Comparison of ENCODE assay signal across 8 mouse cellular contexts in the genomic region with DNA sequence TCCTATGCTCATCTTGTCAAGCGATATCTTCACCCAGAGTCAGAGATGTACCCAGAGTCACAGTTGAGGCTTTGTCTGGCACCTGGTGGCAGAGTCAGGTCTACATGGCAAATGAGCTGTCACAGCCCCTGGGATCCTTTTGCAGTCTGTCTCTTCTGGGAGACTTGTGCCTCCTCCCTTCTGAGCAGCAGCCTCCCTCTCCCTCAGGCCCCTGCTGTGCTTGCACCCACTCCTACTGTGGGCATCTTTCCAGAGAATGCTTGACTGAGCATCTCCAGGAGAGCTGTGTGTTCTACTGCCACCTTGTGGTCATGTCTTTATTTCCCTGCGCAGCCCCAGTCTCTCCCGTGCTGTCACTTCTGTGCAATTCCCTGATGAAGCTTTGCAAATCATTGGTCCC.
DNase-seq lines count a peak whose midpoint lies in the region; ATAC-seq and TF ChIP-seq lines count a peak whose summit lies in the region.

No protein-coding gene starts in this region.

- H3K27me3 ChIP-seq in Patski: peaks cover 4% of the 10 kb centered on the region
- peaks cover 2% of the 10 kb centered on the region; the same call in 1 of the 2 replicates for H3K27me3 ChIP-seq in heart, embryonic 11.5 days (ENCODE audit: control insufficient read depth, insufficient read depth, low read length)
- no peaks in the 10 kb centered on the region for H3K27me3 ChIP-seq in kidney, embryonic 15.5 days
- H3K27me3 ChIP-seq in limb, embryonic 14.5 days (ENCODE audit: control insufficient read depth, insufficient read depth, low read length): no peaks in the 10 kb centered on the region
- no peaks in the 10 kb centered on the region for H3K27me3 ChIP-seq in neural tube, embryonic 12.5 days (replicated peaks)

- H3K4me2 ChIP-seq in heart, embryonic 11.5 days: no peak overlapping the region
- H3K4me2 ChIP-seq in kidney, embryonic 15.5 days: no peak overlapping the region
- no peak overlapping the region for H3K4me2 ChIP-seq in limb, embryonic 14.5 days (replicated peaks; ENCODE audit: low read depth, low read length, severe bottlenecking)
- H3K4me2 ChIP-seq in neural tube, embryonic 12.5 days (replicated peaks): no peak overlapping the region

- POLR2A ChIA-PET in Patski (lab: Charles Lee): no interaction called here

- 8% methylated on average over 3 of the region's 3 CpGs for WGBS in heart, embryonic 11.5 days (ENCODE audit: insufficient replicate concordance)
- WGBS in kidney, embryonic 15.5 days: 23% methylated on average over 3 of the region's 3 CpGs
- 12% methylated on average over 3 of the region's 3 CpGs for WGBS in limb, embryonic 14.5 days
- WGBS in neural tube, embryonic 12.5 days: 28% methylated on average over 3 of the region's 3 CpGs

- CTCF ChIA-PET in Patski (lab: Charles Lee): interaction anchor here (0.5 to 2.2 kb wide), 6 partner anchors 10 to 350 kb away, joined by 3 to 22 read pairs (median 8); no protein-coding TSS in a partner anchor

- no peak for TF ChIP-seq POLR2A in cortical plate, adult 2 months (IDR thresholded peaks at IDR 0.05; ENCODE audit: extremely low read depth, insufficient read depth, low read length)
- no peak for TF ChIP-seq POLR2A in limb, embryonic 14.5 days (IDR thresholded peaks at IDR 0.05; ENCODE audit: borderline replicate concordance, extremely low read depth, insufficient read depth, insufficient read length)

- in situ Hi-C loops in Patski (cut with MboI; ENCODE audit: low pct_unique_long_range_greater_than_20kb): loop anchor here (5.0 kb wide), 1 partner anchor 350 kb away; no protein-coding TSS in a partner anchor

- peak; percentile 93 for ATAC-seq in Patski
- ATAC-seq in heart, embryonic 11.5 days (replicated peaks; ENCODE audit: insufficient number of reproducible peaks, low FRiP score, low TSS enrichment): peak; percentile 53; the same call in 1 of the 2 replicates
- peak; percentile 83; the same call in 1 of the 2 replicates for ATAC-seq in kidney, embryonic 15.5 days (replicated peaks; ENCODE audit: low FRiP score)
- 0 out of 2 replicates have a peak, but pooled peaks have one; percentile 26 for ATAC-seq in limb, embryonic 14.5 days (ENCODE audit: low FRiP score, low read depth)
- ATAC-seq in neural tube, embryonic 12.5 days (ENCODE audit: low FRiP score, low read depth): peak; percentile 76

- no peak overlapping the region for H3K9ac ChIP-seq in heart, embryonic 11.5 days (ENCODE audit: low read depth, low read length)
- H3K9ac ChIP-seq in kidney, embryonic 15.5 days: no peak overlapping the region
- no peak overlapping the region for H3K9ac ChIP-seq in limb, embryonic 14.5 days (ENCODE audit: low read depth, low read length, severe bottlenecking)
- no peak overlapping the region for H3K9ac ChIP-seq in neural tube, embryonic 12.5 days

- H3K9me3 ChIP-seq in heart, embryonic 11.5 days (replicated peaks; ENCODE audit: control insufficient read depth, low read length): no peaks in the 10 kb centered on the region
- H3K9me3 ChIP-seq in kidney, embryonic 15.5 days (replicated peaks): no peaks in the 10 kb centered on the region
- no peaks in the 10 kb centered on the region for H3K9me3 ChIP-seq in limb, embryonic 14.5 days (ENCODE audit: control insufficient read depth, low read length)
- H3K9me3 ChIP-seq in neural tube, embryonic 12.5 days: no peaks in the 10 kb centered on the region

- peak; percentile 86 for TF ChIP-seq CTCF in Patski (IDR thresholded peaks at IDR 0.05)
- TF ChIP-seq CTCF in cortical plate, adult 2 months (IDR thresholded peaks at IDR 0.05; ENCODE audit: extremely low read depth, insufficient read depth, low read length): peak; percentile 79

- H3K4me3 ChIP-seq in cortical plate, adult 2 months (ENCODE audit: insufficient read depth, low read length): no peak overlapping the region
- no peak overlapping the region for H3K4me3 ChIP-seq in heart, embryonic 11.5 days (ENCODE audit: low read depth, low read length)
- H3K4me3 ChIP-seq in kidney, embryonic 15.5 days (replicated peaks): no peak overlapping the region
- no peak overlapping the region for H3K4me3 ChIP-seq in limb, embryonic 14.5 days (replicated peaks; ENCODE audit: low read length)
- no peak overlapping the region for H3K4me3 ChIP-seq in neural tube, embryonic 12.5 days

- no peak overlapping the region for H3K27ac ChIP-seq in cortical plate, adult 2 months (ENCODE audit: insufficient read depth, low read length)
- no peak overlapping the region for H3K27ac ChIP-seq in heart, embryonic 11.5 days (ENCODE audit: low read depth, low read length)
- no peak overlapping the region for H3K27ac ChIP-seq in kidney, embryonic 15.5 days
- no peak overlapping the region for H3K27ac ChIP-seq in limb, embryonic 14.5 days (replicated peaks; ENCODE audit: low read depth, low read length)
- no peak overlapping the region for H3K27ac ChIP-seq in neural tube, embryonic 12.5 days

- no peaks in the 10 kb centered on the region for H3K36me3 ChIP-seq in heart, embryonic 11.5 days (ENCODE audit: control insufficient read depth, insufficient read depth, low read length)
- no peaks in the 10 kb centered on the region for H3K36me3 ChIP-seq in kidney, embryonic 15.5 days
- no peaks in the 10 kb centered on the region for H3K36me3 ChIP-seq in limb, embryonic 14.5 days (ENCODE audit: control insufficient read depth, insufficient read depth, low read length)
- no peaks in the 10 kb centered on the region for H3K36me3 ChIP-seq in neural tube, embryonic 12.5 days

- DNase-seq in 3134 (ENCODE audit: extremely low read depth, insufficient read length, low spot score): peak; percentile 13
- peak; percentile 39 for DNase-seq in Patski (ENCODE audit: low read depth, low spot score)
- DNase-seq in limb, embryonic 14.5 days (ENCODE audit: low spot score): peak; percentile 87
- peak; percentile 16 for DNase-seq in thymus, postnatal 25 days

- H3K4me1 ChIP-seq in cortical plate, adult 2 months (ENCODE audit: control insufficient read depth, insufficient read depth, low read length): peaks cover 10% of the 10 kb centered on the region
- H3K4me1 ChIP-seq in heart, embryonic 11.5 days (ENCODE audit: control insufficient read depth, insufficient read depth, low read length): peaks cover 4% of the 10 kb centered on the region
- H3K4me1 ChIP-seq in kidney, embryonic 15.5 days: peaks cover 7% of the 10 kb centered on the region; the same call in 1 of the 2 replicates
- H3K4me1 ChIP-seq in limb, embryonic 14.5 days (ENCODE audit: control insufficient read depth, insufficient read depth, low read length): peaks cover 12% of the 10 kb centered on the region; the same call in 1 of the 2 replicates
- H3K4me1 ChIP-seq in neural tube, embryonic 12.5 days: peaks cover 19% of the 10 kb centered on the region

Comparison
In these comparisons a context has a peak if more than half of its experiments do, and no peak if none do; other contexts are left out.
1. DNase-seq: peak in every context shown above with its lines; median percentile 87 in limb, embryonic 14.5 days; 39 in Patski; 16 in thymus, postnatal 25 days; 13 in 3134.
2. ATAC-seq: peak in every context shown above with its lines; median percentile 93 in Patski; 83 in kidney, embryonic 15.5 days; 76 in neural tube, embryonic 12.5 days; 53 in heart, embryonic 11.5 days; 26 in limb, embryonic 14.5 days.